Mouse (Mus musculus): ENCODE measurements around the gene Tars. TPM values are rescaled to one million over a fixed set of nuclear protein-coding genes. Genes with fewer than 3 reads are reported as not detected.

Tars gene
- 67.8 and 77.8 TPM in 2 replicates for polyA plus RNA-seq (2015; fragmentation: Nextera tagmentation; extraction: Ambion mirVana)

DNA sequence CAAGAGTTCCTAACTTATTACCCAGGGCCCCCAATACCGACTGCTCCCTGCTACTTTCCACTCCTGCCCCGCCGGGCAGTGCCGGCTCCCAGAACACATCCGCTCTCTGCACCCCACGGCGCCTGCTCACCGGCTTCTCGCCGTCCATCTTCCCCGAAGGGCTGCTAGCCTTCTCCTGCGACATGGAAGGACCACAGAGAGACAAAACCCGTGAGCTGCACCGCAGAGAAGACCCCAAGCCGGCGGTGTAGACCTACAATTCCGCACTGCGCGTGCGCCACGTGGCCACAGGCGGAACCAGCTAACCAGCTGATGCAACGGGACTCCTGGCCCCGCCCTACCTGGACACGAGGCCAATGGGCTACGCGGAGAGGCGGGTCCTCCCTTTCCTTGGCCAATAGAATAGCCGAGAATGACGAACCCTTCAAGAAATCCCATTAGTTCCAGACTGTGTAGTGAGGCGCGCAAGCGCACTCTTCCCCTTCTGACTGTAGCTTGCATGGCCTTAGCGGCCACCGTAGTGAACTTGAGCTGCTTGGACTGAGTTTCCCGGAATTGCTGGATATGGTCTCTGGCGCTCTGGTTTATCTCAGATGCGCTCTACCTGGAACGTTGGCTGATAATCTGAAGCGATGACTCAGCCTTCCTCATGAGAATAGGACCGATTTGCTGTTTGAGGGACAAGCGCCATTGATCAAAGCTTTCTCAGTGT is at the start of gene Tars:
Tars (minus strand) TSS at position 310 of the 712 bp plus-strand sequence.
- H3K4me1 ChIP-seq (replicated peaks) = peaks cover 5% of the 10 kb centered on the region; the same call in 1 of the 2 replicates
- peak within 1 kb of the TSS; percentile 90 for H3K4me3 ChIP-seq (replicated peaks)
- H3K4me2 ChIP-seq (replicated peaks) = peak within 1 kb of the TSS; percentile 80
- H3K27ac ChIP-seq = peak within 1 kb of the TSS; percentile 57
- peaks cover 3% of the 10 kb centered on the region; the same call in 1 of the 2 replicates for H3K36me3 ChIP-seq
- H3K27me3 ChIP-seq (replicated peaks) = no peaks in the 10 kb centered on the region
- no peaks in the 10 kb centered on the region for H3K9me3 ChIP-seq
- peak within 1 kb of the TSS; percentile 74 for H3K9ac ChIP-seq
- peak; percentile 100 for ATAC-seq
- WGBS = under 1% methylated on average over 42 of the region's 42 CpGs

DNA sequence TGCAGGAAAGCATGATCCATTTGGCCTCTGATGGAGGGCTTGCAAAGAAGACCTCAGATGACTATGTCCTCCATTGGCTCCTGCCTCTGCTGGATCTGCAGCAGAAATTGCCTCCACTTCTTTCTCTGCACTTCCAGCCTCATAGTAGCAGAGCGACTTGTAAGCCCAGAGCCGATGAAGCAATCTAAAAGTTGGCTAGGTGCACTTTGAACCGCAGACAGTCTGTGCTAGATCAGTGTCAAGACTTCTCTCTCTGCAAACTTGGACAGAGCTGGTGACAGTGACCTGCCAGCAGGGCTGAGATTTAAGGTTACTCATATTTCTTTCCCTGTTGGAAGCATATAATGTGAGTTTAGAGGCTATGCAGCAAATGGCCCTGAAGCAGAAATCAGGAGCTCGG is 37.9 kb upstream of the Tars start:
- H3K9me3 ChIP-seq = no peaks in the 10 kb centered on the region
- H3K4me1 ChIP-seq (replicated peaks) = no peaks in the 10 kb centered on the region
- WGBS = 91% methylated on average over 4 of the region's 4 CpGs

DNA sequence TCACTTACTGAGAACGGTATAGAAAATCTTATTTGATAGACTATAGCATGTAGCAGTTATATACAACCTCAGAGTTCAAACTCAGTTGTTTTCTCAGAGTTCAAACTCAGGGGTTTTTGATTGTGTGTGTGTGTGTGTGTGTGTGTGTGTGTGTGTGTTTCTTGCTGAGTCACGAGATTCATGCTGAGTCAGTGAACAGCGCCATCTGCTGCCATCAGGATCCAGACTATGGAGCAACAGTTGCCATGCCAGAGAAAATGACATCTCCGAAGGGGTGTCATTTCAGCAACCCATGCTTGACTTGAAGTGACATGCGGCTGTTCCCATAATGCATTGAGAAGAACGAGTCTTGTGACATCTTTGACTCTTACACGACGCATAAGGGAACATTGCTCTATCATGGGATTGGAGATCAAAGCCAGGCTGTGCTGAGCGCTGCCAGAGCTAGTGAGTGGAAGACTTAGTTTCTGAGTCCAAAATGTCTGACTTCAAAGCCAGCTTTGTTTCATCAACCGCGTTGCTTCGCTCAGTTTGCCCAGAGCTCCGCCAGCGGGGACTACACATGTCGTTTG is 37.3 kb upstream of the Tars start:
- no peak for ATAC-seq

More for the DNA sequence above, 37.9 kb upstream of the Tars start:
- Histone ChIP-seq H3K27ac (no peak overlapping the region), H3K36me3 (no peaks in the 10 kb centered on the region), H3K9ac (no peak overlapping the region), H3K4me3 (replicated peaks) (no peak overlapping the region), H3K4me2 (replicated peaks) (no peak overlapping the region), H3K27me3 (replicated peaks) (no peaks in the 10 kb centered on the region)
- no peak for ATAC-seq

DNA sequence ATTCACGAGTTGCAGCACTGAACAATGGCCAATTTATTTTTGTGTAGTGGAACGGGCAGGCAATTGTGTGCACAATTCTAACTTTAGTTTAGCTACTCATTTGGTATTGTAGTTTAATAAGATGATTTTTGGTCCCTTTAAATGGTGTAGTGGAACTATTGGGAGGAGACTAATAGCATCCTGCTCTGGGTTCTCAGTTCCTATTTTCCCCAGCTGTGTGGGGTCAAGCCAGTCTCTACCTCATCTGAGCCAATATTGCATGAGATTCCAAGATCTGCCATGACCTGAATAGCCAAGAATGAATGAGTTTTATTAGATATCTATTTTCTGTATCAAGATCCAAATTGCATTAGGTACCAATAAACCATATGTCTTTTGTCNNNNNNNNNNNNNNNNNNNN is 27.4 kb upstream of the Tars start:
- Histone ChIP-seq H3K9me3 (no peaks in the 10 kb centered on the region), H3K27me3 (replicated peaks) (no peaks in the 10 kb centered on the region), H3K4me1 (replicated peaks) (0 out of 2 replicates have a peak, but pooled peaks cover 1% of the 10 kb centered on the region), H3K4me2 (replicated peaks) (no peak overlapping the region), H3K36me3 (no peaks in the 10 kb centered on the region), H3K27ac (no peak overlapping the region), H3K4me3 (replicated peaks) (no peak overlapping the region), H3K9ac (no peak overlapping the region)
- ATAC-seq = no peak
- WGBS = 86% methylated on average over 2 of the region's 2 CpGs

More for the DNA sequence above, 37.3 kb upstream of the Tars start:
- 92% methylated on average over 15 of the region's 15 CpGs for WGBS
- H3K9ac ChIP-seq = no peak overlapping the region
- H3K9me3 ChIP-seq = no peaks in the 10 kb centered on the region
- H3K4me3 ChIP-seq (replicated peaks) = no peak overlapping the region
- H3K27me3 ChIP-seq (replicated peaks) = no peaks in the 10 kb centered on the region
- H3K27ac ChIP-seq = no peak overlapping the region
- no peaks in the 10 kb centered on the region for H3K4me1 ChIP-seq (replicated peaks)
- no peaks in the 10 kb centered on the region for H3K36me3 ChIP-seq
- no peak overlapping the region for H3K4me2 ChIP-seq (replicated peaks)

DNA sequence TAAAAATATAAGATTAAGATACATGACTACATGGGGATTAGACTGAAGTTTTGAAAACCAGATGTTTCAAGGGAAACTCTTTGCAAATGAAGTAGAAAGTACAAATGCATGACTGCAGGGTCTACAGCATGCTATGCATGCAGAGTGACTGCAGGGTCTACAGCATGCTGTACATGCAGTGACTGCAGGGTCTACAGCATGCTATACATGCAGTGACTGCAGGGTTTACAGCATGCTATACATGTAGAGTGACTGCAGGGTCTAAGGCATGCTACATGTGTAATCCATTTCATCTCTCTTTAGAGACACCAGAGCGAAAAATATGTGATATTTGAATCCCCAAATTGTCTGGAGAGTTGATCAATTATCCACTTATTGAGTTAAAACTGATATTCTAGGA is 14.0 kb upstream of the Tars start:
- no peak overlapping the region for H3K9ac ChIP-seq
- H3K4me2 ChIP-seq (replicated peaks) = no peak overlapping the region
- no peaks in the 10 kb centered on the region for H3K9me3 ChIP-seq
- no peak overlapping the region for H3K27ac ChIP-seq
- H3K4me3 ChIP-seq (replicated peaks) = no peak overlapping the region
- 89% methylated on average over 1 of the region's 1 CpGs for WGBS
- no peaks in the 10 kb centered on the region for H3K4me1 ChIP-seq (replicated peaks)
- no peak for ATAC-seq
- no peaks in the 10 kb centered on the region for H3K36me3 ChIP-seq
- H3K27me3 ChIP-seq (replicated peaks) = no peaks in the 10 kb centered on the region

DNA sequence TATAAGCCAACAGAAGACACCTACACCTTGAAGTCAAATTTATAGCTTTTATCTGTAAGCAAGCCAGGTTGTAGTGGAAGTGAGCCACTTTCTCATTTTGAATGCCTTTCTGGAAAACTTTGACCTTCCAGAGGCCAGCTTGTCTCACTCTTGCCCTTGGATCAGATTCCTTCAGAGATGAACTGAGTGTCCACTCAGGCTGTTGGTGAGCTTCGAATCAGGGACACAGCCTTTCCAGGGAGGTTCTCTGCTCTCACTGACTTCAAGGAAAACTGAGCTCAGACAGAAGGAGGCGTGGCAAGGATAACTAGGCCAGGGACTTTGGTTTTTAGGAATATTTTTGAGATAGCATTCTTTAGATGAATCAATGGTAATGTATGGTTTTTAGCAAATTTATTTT is 13.1 kb upstream of the Tars start:
- 81% methylated on average over 2 of the region's 2 CpGs for WGBS
- H3K27ac ChIP-seq = no peak overlapping the region

DNA sequence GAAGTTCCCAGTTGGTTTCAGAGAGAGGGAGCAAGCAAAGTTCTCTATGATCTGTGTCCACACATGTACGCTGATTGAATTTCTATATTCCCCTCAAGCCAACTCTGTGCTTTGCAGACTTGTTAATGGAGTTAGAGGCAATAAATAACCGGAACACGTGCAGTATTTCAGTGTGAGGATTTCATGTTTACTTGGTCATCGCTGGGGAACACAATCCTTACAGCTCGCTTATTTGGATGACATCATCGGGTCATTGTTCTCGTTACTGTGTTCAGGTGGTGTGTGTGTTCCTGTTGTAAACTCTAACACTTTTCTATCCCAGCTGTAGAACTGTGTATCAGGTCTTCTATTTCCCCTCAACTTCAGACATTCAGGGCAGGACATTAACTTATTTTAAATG is 12.4 kb upstream of the Tars start:
- no peak overlapping the region for H3K9ac ChIP-seq
- no peaks in the 10 kb centered on the region for H3K9me3 ChIP-seq
- no peak overlapping the region for H3K4me3 ChIP-seq (replicated peaks)
- no peaks in the 10 kb centered on the region for H3K4me1 ChIP-seq (replicated peaks)
- no peaks in the 10 kb centered on the region for H3K27me3 ChIP-seq (replicated peaks)
- ATAC-seq = no peak
- no peak overlapping the region for H3K4me2 ChIP-seq (replicated peaks)
- no peaks in the 10 kb centered on the region for H3K36me3 ChIP-seq
- H3K27ac ChIP-seq = no peak overlapping the region
- 69% methylated on average over 7 of the region's 7 CpGs for WGBS

More for the DNA sequence above, 13.1 kb upstream of the Tars start:
- no peak for ATAC-seq
- H3K9me3 ChIP-seq = no peaks in the 10 kb centered on the region
- H3K4me1 ChIP-seq (replicated peaks) = no peaks in the 10 kb centered on the region
- no peak overlapping the region for H3K9ac ChIP-seq
- H3K4me2 ChIP-seq (replicated peaks) = no peak overlapping the region
- H3K27me3 ChIP-seq (replicated peaks) = no peaks in the 10 kb centered on the region
- H3K4me3 ChIP-seq (replicated peaks) = no peak overlapping the region
- no peaks in the 10 kb centered on the region for H3K36me3 ChIP-seq

DNA sequence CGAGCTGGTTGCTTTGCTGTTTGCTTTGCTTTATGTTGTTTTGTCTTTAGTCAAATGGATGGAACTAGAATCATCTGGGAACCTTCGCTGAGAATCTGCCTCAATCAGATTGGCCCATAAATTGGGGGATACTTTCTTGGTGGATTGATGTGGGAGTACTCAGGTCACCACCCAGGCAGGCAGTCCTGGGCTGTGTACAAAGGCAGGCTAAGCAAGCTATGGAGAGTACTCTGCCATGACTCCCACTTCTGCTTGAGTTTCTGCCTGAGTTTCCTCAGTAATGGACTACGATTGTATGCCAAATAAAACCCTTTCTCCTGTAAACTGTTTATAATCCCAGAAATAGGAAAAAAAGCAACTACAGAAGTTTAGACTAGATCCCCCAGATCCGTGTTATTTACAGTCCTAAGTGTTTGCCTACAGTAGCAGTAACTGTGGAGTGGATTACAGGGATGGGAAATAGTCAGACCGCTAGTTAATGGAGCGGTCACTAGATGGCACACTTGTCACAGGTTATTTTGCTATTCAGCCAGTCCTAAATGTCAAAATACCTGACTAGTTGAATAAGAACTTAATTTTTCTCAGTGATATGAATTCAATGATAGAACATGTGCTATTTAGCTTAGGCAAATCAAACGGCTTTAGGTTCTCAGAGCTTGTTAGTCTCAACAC is 8.8 kb upstream of the Tars start:
- Histone ChIP-seq H3K4me2 (replicated peaks) (no peak overlapping the region), H3K4me1 (replicated peaks) (no peaks in the 10 kb centered on the region), H3K27me3 (replicated peaks) (no peaks in the 10 kb centered on the region), H3K27ac (no peak overlapping the region), H3K9me3 (no peaks in the 10 kb centered on the region), H3K4me3 (replicated peaks) (no peak overlapping the region), H3K9ac (no peak overlapping the region), H3K36me3 (no peaks in the 10 kb centered on the region)
- WGBS = 34% methylated on average over 7 of the region's 7 CpGs
- ATAC-seq = peak; percentile 71; the same call in 1 of the 2 replicates

DNA sequence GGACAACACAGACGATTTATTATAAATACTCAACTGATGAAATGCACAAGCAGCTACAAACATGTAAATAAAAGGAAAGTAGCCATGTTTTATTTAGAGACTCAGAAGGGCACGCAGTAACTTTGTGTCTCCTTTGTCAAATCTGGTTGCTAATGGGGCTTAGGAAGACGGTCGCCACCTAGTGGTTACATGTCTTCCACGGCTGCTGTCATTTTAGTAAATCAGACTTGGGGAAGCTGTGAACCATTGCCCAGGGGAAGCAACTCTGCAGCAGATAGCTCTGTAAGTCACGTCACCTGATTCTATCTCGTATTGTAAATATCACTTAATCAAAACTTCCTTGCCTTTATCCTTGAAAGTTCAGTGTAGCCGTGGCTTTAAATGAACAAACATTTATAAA is 7.9 kb upstream of the Tars start:
- H3K27ac ChIP-seq = no peak overlapping the region
- H3K9me3 ChIP-seq = no peaks in the 10 kb centered on the region
- no peak overlapping the region for H3K4me2 ChIP-seq (replicated peaks)
- no peaks in the 10 kb centered on the region for H3K27me3 ChIP-seq (replicated peaks)
- H3K9ac ChIP-seq = no peak overlapping the region
- no peaks in the 10 kb centered on the region for H3K36me3 ChIP-seq
- H3K4me3 ChIP-seq (replicated peaks) = no peak overlapping the region
- WGBS = 6% methylated on average over 8 of the region's 8 CpGs
- no peaks in the 10 kb centered on the region for H3K4me1 ChIP-seq (replicated peaks)
- no peak for ATAC-seq

DNA sequence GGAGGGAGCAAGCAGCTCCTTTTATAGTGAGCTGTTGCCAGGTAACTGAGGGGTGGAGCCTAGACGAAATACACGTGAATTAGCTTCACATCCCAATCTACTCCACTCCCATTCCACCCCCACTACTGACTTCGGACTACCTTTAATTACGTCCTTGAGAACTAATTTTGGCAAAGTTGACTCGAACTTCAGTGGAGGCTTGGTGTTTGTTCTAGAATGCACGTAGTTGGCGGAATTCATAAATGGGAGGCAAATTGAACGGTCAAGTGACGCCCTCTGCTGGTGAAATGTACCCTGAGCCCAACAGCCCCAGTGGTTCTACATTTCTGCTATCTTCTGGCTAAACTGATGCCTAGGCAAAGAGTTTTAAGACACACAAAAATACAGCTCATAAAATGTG is 7.3 kb upstream of the Tars start:
- ATAC-seq = no peak
- H3K4me1 ChIP-seq (replicated peaks) = no peaks in the 10 kb centered on the region
- no peak overlapping the region for H3K27ac ChIP-seq
- H3K36me3 ChIP-seq = no peaks in the 10 kb centered on the region
- 30% methylated on average over 9 of the region's 9 CpGs for WGBS
- no peak overlapping the region for H3K4me2 ChIP-seq (replicated peaks)
- no peak overlapping the region for H3K9ac ChIP-seq
- H3K27me3 ChIP-seq (replicated peaks) = no peaks in the 10 kb centered on the region
- no peaks in the 10 kb centered on the region for H3K9me3 ChIP-seq
- no peak overlapping the region for H3K4me3 ChIP-seq (replicated peaks)

DNA sequence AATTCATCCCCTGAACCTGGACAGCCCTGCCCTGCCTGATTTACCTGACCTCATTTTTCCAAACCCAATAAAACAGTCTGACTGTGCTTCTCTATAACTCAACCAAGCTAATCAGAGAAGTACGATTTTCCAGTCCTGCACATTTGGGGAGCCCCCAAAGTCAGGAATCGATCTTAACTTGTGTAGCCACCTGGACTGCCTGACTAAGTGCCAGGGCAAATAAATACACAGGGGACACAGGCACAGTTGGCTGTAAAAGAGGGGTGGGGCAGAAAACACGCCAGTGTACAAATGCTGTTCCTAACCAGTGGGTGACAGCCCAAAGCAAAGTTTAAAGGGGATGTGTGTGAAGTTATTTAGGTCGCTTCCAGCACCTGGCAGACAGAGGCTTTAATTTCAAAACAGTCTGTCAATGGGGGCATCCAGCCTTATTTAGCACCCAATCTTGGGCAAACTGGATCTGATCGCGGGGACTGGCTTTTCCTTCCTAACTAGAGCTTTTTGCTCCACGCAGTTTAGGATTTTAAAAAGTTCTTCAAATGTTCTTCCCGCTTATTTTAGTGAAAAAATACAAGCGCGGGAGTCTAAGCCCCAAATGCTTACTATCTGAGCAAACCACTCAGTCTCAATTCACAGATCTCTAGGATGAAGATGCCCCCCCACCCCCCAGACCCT is 652 bp downstream of the Tars start:
- peak overlapping the region; percentile 34; the same call in 1 of the 2 replicates for H3K27ac ChIP-seq
- H3K9me3 ChIP-seq = no peaks in the 10 kb centered on the region
- H3K9ac ChIP-seq = peak overlapping the region; percentile 74
- no peaks in the 10 kb centered on the region for H3K27me3 ChIP-seq (replicated peaks)
- H3K36me3 ChIP-seq = peaks cover 7% of the 10 kb centered on the region; the same call in 1 of the 2 replicates
- 2% methylated on average over 10 of the region's 10 CpGs for WGBS
- peak overlapping the region; percentile 80 for H3K4me2 ChIP-seq (replicated peaks)
- ATAC-seq = no peak
- H3K4me1 ChIP-seq (replicated peaks) = peaks cover 5% of the 10 kb centered on the region; the same call in 1 of the 2 replicates
- H3K4me3 ChIP-seq (replicated peaks) = peak overlapping the region; percentile 90

DNA sequence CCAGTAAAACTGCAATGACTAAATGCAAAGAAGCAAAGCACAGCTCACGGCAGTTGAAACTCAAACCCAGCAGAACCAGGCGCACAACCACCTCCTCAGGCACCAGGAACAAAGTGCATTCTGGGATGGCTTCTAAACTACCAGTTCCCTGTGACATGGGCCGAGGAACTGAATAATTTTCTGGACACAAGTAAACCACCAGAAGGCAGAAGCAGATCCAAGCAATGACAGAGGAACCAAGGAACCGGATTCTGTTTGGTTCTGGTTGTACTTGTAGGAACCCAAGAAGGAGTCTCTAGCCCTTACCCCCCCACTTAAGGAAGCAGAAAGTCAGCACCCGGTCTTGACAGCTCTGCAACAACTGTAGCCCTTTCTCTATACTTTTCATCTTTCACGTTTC is 3.0 kb downstream of the Tars start:
- Histone ChIP-seq H3K9ac (no peak overlapping the region), H3K4me1 (replicated peaks) (peaks cover 5% of the 10 kb centered on the region; the same call in 1 of the 2 replicates), H3K36me3 (peaks cover 26% of the 10 kb centered on the region), H3K4me3 (replicated peaks) (no peak overlapping the region), H3K9me3 (no peaks in the 10 kb centered on the region), H3K27me3 (replicated peaks) (no peaks in the 10 kb centered on the region), H3K27ac (no peak overlapping the region), H3K4me2 (replicated peaks) (no peak overlapping the region)
- ATAC-seq = no peak
- WGBS = 92% methylated on average over 6 of the region's 6 CpGs

Measured in intestine, embryonic 15.5 days (tissue).